Mouse (Mus musculus): ENCODE results near the gene Rtn4r. TPM values are rescaled to one million over a fixed set of nuclear protein-coding genes. Genes with fewer than 3 reads are reported as not detected.
"Not testable (repeated sequence)": the region's sequence is repeated elsewhere in the genome, so short reads cannot be mapped to it uniquely, and the experiment has no call there.

The Rtn4r gene
- polyA plus RNA-seq, 1 experiment from 2014 or later, result 1.0 TPM

- no peak overlapping the region for H3K9ac ChIP-seq (ENCODE audit: low read length)
- 65% methylated on average over 3 of the region's 3 CpGs for WGBS
Observed at GRCm38 (mm10) chr16:18187221-18187620, 59.8 kb downstream of the Rtn4r start.

DNA sequence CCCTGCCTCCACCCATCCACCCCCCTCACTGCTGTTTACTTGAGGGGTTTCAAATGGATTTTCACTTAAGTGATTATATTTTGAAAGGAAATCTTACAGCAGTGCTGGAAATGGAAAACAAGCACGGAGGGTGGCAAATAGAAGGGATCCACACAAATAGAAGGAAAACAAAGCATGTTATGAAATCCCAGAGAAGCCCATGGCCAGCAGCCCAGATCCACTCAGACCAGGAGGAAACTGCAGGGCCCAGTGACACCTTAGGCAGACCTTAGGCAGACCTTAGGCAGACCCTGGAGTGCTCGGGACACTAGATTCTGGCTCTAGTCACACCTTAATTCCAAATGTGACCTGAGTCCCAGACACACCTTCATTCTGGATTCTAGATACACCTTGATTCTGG is 63.6 kb downstream of the Rtn4r start:
- Histone ChIP-seq H3K9me3 (replicated peaks; ENCODE audit: control insufficient read depth, low read length) (no peaks in the 10 kb centered on the region), H3K4me1 (ENCODE audit: control insufficient read depth, insufficient read depth, low read length) (peaks cover 13% of the 10 kb centered on the region), H3K4me2 (ENCODE audit: low read depth, low read length) (no peak overlapping the region), H3K9ac (ENCODE audit: low read length) (no peak overlapping the region), H3K36me3 (ENCODE audit: control insufficient read depth, insufficient read depth, low read length) (no peaks in the 10 kb centered on the region), H3K27ac (ENCODE audit: low read length) (no peak overlapping the region), H3K27me3 (ENCODE audit: control insufficient read depth, insufficient read depth, low read length) (no peaks in the 10 kb centered on the region), H3K4me3 (replicated peaks; ENCODE audit: low read length) (no peak overlapping the region)
- no peak for ATAC-seq (ENCODE audit: insufficient read depth, low FRiP score)
- WGBS, result 48% methylated on average over 2 of the region's 2 CpGs

More at GRCm38 (mm10) chr16:18187221-18187620, 59.8 kb downstream of the Rtn4r start:
- Histone ChIP-seq H3K36me3 (ENCODE audit: control insufficient read depth, insufficient read depth, low read length) (no peaks in the 10 kb centered on the region), H3K9me3 (replicated peaks; ENCODE audit: control insufficient read depth, low read length) (no peaks in the 10 kb centered on the region), H3K4me2 (ENCODE audit: low read depth, low read length) (no peak overlapping the region), H3K4me3 (replicated peaks; ENCODE audit: low read length) (no peak overlapping the region), H3K4me1 (ENCODE audit: control insufficient read depth, insufficient read depth, low read length) (0 out of 2 replicates have a peak, but pooled peaks cover 3% of the 10 kb centered on the region), H3K27ac (ENCODE audit: low read length) (no peak overlapping the region), H3K27me3 (ENCODE audit: control insufficient read depth, insufficient read depth, low read length) (no peaks in the 10 kb centered on the region)
- no peak for ATAC-seq (ENCODE audit: insufficient read depth, low FRiP score)

- H3K4me1 ChIP-seq (ENCODE audit: control insufficient read depth, insufficient read depth, low read length), result peaks cover 17% of the 10 kb centered on the region
- H3K9ac ChIP-seq (ENCODE audit: low read length), result peak overlapping the region; percentile 51; the same call in 1 of the 2 replicates
- H3K4me3 ChIP-seq (replicated peaks; ENCODE audit: low read length), result no peak overlapping the region
- WGBS, result 56% methylated on average over 15 of the region's 15 CpGs
- ATAC-seq (ENCODE audit: insufficient read depth, low FRiP score), result peak; percentile 11; the same call in 1 of the 2 replicates
- no peaks in the 10 kb centered on the region for H3K27me3 ChIP-seq (ENCODE audit: control insufficient read depth, insufficient read depth, low read length)
- H3K9me3 ChIP-seq (replicated peaks; ENCODE audit: control insufficient read depth, low read length), result no peaks in the 10 kb centered on the region
- no peak overlapping the region for H3K4me2 ChIP-seq (ENCODE audit: low read depth, low read length)
- H3K27ac ChIP-seq (ENCODE audit: low read length), result peak overlapping the region; percentile 87
- no peaks in the 10 kb centered on the region for H3K36me3 ChIP-seq (ENCODE audit: control insufficient read depth, insufficient read depth, low read length)
Observed at GRCm38 (mm10) chr16:18194208-18194985, 67.0 kb downstream of the Rtn4r start.

- peak; percentile 77 for ATAC-seq (ENCODE audit: insufficient read depth, low FRiP score)
- peak overlapping the region; percentile 51; the same call in 1 of the 2 replicates for H3K9ac ChIP-seq (ENCODE audit: low read length)
- WGBS, result 48% methylated on average over 5 of the region's 5 CpGs
Observed at GRCm38 (mm10) chr16:18195068-18195467, 67.6 kb downstream of the Rtn4r start.

DNA sequence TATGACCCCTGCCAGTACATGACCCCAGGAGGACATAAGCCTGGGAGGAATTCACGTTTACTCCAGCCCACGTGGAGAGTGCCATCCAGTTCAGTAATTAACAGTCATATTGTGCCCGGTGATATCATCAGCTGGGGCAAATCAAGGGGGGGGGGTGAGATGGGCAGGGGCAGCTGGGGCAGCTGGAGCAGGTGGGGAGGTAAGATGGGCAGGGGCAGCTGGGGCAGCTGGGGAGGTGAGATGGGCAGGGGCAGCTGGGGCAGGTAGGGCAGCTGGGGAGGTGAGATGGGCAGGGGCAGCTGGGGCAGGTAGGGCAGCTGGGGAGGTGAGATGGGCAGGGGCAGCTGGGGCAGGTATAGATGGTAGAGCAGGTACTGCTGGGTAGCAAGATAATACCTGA is 68.1 kb downstream of the Rtn4r start:
- WGBS, result 53% methylated on average over 3 of the region's 3 CpGs
- ATAC-seq (ENCODE audit: insufficient read depth, low FRiP score); H3K9ac ChIP-seq (ENCODE audit: low read length); H3K9me3 ChIP-seq (replicated peaks; ENCODE audit: control insufficient read depth, low read length); H3K4me3 ChIP-seq (replicated peaks; ENCODE audit: low read length); H3K36me3 ChIP-seq (ENCODE audit: control insufficient read depth, insufficient read depth, low read length); H3K4me2 ChIP-seq (ENCODE audit: low read depth, low read length); H3K27me3 ChIP-seq (ENCODE audit: control insufficient read depth, insufficient read depth, low read length): not testable (repeated sequence)
- peaks cover 17% of the 10 kb centered on the region for H3K4me1 ChIP-seq (ENCODE audit: control insufficient read depth, insufficient read depth, low read length)
- H3K27ac ChIP-seq (ENCODE audit: low read length), result peak overlapping the region; percentile 75; the same call in 1 of the 2 replicates

More at GRCm38 (mm10) chr16:18195068-18195467, 67.6 kb downstream of the Rtn4r start:
- Histone ChIP-seq H3K27me3 (ENCODE audit: control insufficient read depth, insufficient read depth, low read length) (no peaks in the 10 kb centered on the region), H3K9me3 (replicated peaks; ENCODE audit: control insufficient read depth, low read length) (no peaks in the 10 kb centered on the region), H3K4me1 (ENCODE audit: control insufficient read depth, insufficient read depth, low read length) (peaks cover 17% of the 10 kb centered on the region), H3K27ac (ENCODE audit: low read length) (peak overlapping the region; percentile 87), H3K4me2 (ENCODE audit: low read depth, low read length) (no peak overlapping the region), H3K4me3 (replicated peaks; ENCODE audit: low read length) (no peak overlapping the region), H3K36me3 (ENCODE audit: control insufficient read depth, insufficient read depth, low read length) (no peaks in the 10 kb centered on the region)

GRCm38 (mm10) chr16:18197881-18198280 is 70.4 kb downstream of the Rtn4r start:
- no peak for ATAC-seq (ENCODE audit: insufficient read depth, low FRiP score)
- H3K4me3 ChIP-seq (replicated peaks; ENCODE audit: low read length), result no peak overlapping the region
- H3K27me3 ChIP-seq (ENCODE audit: control insufficient read depth, insufficient read depth, low read length), result no peaks in the 10 kb centered on the region
- no peaks in the 10 kb centered on the region for H3K36me3 ChIP-seq (ENCODE audit: control insufficient read depth, insufficient read depth, low read length)
- no peak overlapping the region for H3K9ac ChIP-seq (ENCODE audit: low read length)
- H3K27ac ChIP-seq (ENCODE audit: low read length), result no peak overlapping the region
- H3K4me1 ChIP-seq (ENCODE audit: control insufficient read depth, insufficient read depth, low read length), result peaks cover 15% of the 10 kb centered on the region
- H3K9me3 ChIP-seq (replicated peaks; ENCODE audit: control insufficient read depth, low read length), result no peaks in the 10 kb centered on the region
- 79% methylated on average over 6 of the region's 6 CpGs for WGBS
- H3K4me2 ChIP-seq (ENCODE audit: low read depth, low read length), result no peak overlapping the region

- no peak overlapping the region for H3K27ac ChIP-seq (ENCODE audit: low read length)
- no peak overlapping the region for H3K9ac ChIP-seq (ENCODE audit: low read length)
- WGBS, result 67% methylated on average over 10 of the region's 10 CpGs
- H3K4me1 ChIP-seq (ENCODE audit: control insufficient read depth, insufficient read depth, low read length), result peaks cover 15% of the 10 kb centered on the region
- H3K27me3 ChIP-seq (ENCODE audit: control insufficient read depth, insufficient read depth, low read length), result no peaks in the 10 kb centered on the region
- ATAC-seq (ENCODE audit: insufficient read depth, low FRiP score), result no peak
- H3K4me2 ChIP-seq (ENCODE audit: low read depth, low read length), result no peak overlapping the region
- H3K36me3 ChIP-seq (ENCODE audit: control insufficient read depth, insufficient read depth, low read length), result no peaks in the 10 kb centered on the region
- no peaks in the 10 kb centered on the region for H3K9me3 ChIP-seq (replicated peaks; ENCODE audit: control insufficient read depth, low read length)
- no peak overlapping the region for H3K4me3 ChIP-seq (replicated peaks; ENCODE audit: low read length)
Observed at GRCm38 (mm10) chr16:18198365-18199098, 71.1 kb downstream of the Rtn4r start.

DNA sequence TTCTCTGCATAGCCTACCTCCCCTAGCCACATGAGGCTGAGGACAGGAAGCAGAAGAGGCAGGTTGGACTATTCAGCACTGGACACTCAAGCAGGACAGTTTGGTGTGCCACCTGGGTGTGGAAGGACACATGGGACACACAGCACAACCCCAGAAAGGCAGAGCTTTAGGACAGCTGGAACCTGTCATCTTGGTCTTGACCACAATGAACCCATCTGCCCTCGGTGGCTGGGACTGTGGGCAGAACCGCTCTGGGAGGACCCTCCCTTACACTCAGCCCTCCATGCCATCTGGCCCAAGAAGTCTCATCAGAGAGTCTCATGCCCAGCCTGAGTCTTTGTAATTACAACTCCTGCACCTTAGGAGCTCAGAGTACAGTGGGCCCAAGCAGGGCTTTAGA is 72.6 kb downstream of the Rtn4r start:
- Histone ChIP-seq H3K4me2 (ENCODE audit: low read depth, low read length) (no peak overlapping the region), H3K27me3 (ENCODE audit: control insufficient read depth, insufficient read depth, low read length) (no peaks in the 10 kb centered on the region), H3K27ac (ENCODE audit: low read length) (no peak overlapping the region), H3K4me1 (ENCODE audit: control insufficient read depth, insufficient read depth, low read length) (peaks cover 4% of the 10 kb centered on the region; the same call in 1 of the 2 replicates), H3K36me3 (ENCODE audit: control insufficient read depth, insufficient read depth, low read length) (no peaks in the 10 kb centered on the region), H3K4me3 (replicated peaks; ENCODE audit: low read length) (no peak overlapping the region), H3K9ac (ENCODE audit: low read length) (no peak overlapping the region), H3K9me3 (replicated peaks; ENCODE audit: control insufficient read depth, low read length) (no peaks in the 10 kb centered on the region)
- WGBS, result 60% methylated on average over 2 of the region's 2 CpGs
- no peak for ATAC-seq (ENCODE audit: insufficient read depth, low FRiP score)

GRCm38 (mm10) chr16:18201620-18202019 is 74.2 kb downstream of the Rtn4r start:
- Histone ChIP-seq H3K4me3 (replicated peaks; ENCODE audit: low read length) (no peak overlapping the region), H3K27ac (ENCODE audit: low read length) (no peak overlapping the region), H3K36me3 (ENCODE audit: control insufficient read depth, insufficient read depth, low read length) (no peaks in the 10 kb centered on the region), H3K4me2 (ENCODE audit: low read depth, low read length) (no peak overlapping the region), H3K4me1 (ENCODE audit: control insufficient read depth, insufficient read depth, low read length) (peaks cover 4% of the 10 kb centered on the region; the same call in 1 of the 2 replicates), H3K9me3 (replicated peaks; ENCODE audit: control insufficient read depth, low read length) (no peaks in the 10 kb centered on the region), H3K9ac (ENCODE audit: low read length) (no peak overlapping the region; the same call in 1 of the 2 replicates), H3K27me3 (ENCODE audit: control insufficient read depth, insufficient read depth, low read length) (no peaks in the 10 kb centered on the region)
- 6% methylated on average over 1 of the region's 1 CpGs for WGBS
- no peak for ATAC-seq (ENCODE audit: insufficient read depth, low FRiP score)

Measured in stomach, embryonic 16.5 days (tissue).